Mouse (Mus musculus) midbrain, postnatal 0 days (tissue): Measurements from ENCODE around the gene Shroom4. TPM values are rescaled to one million over a fixed set of nuclear protein-coding genes. Genes with fewer than 3 reads are reported as not detected.

ENCODE experiments used
- ATAC-seq: fragments of 200-750 bp; cut with Nextera tagmentation; 2 replicates; pipeline ENCODE4 v1.8.0; 2017; ENCODE audit warnings: moderate number of reproducible peaks, mild to moderate bottlenecking, moderate TSS enrichment, moderate library complexity; ENCODE audit not compliant: low FRiP score
- DNase-seq: peaks from one replicate; pipeline ENCODE4 v3.0.0-alpha.2; 2015; ENCODE audit warnings: low spot score
- H3K27ac ChIP-seq: fragments of 300-500 bp; sonication (generic); 2 replicates; pipeline ENCODE4 v1.5.1; 2014; ENCODE audit warnings: low read depth, mild to moderate bottlenecking, low read length, mixed read lengths
- H3K27me3 ChIP-seq: fragments of 300-500 bp; sonication (generic); 2 replicates; pipeline ENCODE4 v1.6.1; 2014; ENCODE audit warnings: low read length, control low read depth, mixed read lengths; ENCODE audit not compliant: insufficient read depth
- H3K36me3 ChIP-seq: fragments of 300-500 bp; sonication (generic); 2 replicates; pipeline ENCODE4 v1.6.1; 2014; ENCODE audit warnings: low read length, control low read depth, mixed read lengths; ENCODE audit not compliant: insufficient read depth
- H3K4me1 ChIP-seq: fragments of 300-500 bp; sonication (generic); 2 replicates; pipeline ENCODE4 v1.6.1; 2014; ENCODE audit warnings: mild to moderate bottlenecking, control low read depth, antibody characterized with exemption, low read length, mixed read lengths; ENCODE audit not compliant: insufficient read depth
- H3K4me2 ChIP-seq: fragments of 300-500 bp; sonication (generic); 2 replicates; pipeline ENCODE4 v1.6.1; 2014; ENCODE audit warnings: low read depth, mild to moderate bottlenecking, low read length, mixed read lengths; ENCODE audit not compliant: poor library complexity, severe bottlenecking
- H3K4me3 ChIP-seq: fragments of 300-500 bp; sonication (generic); 2 replicates; pipeline ENCODE4 v1.5.1; 2014; ENCODE audit warnings: low read depth, mild to moderate bottlenecking, low read length, moderate library complexity
- H3K9ac ChIP-seq: fragments of 300-500 bp; sonication (generic); replicated peaks from 2 replicates; pipeline ENCODE4 v1.6.1; 2014; ENCODE audit warnings: mild to moderate bottlenecking, low read length, moderate library complexity, mixed read lengths; ENCODE audit not compliant: poor library complexity, severe bottlenecking
- H3K9me3 ChIP-seq: fragments of 300-500 bp; sonication (generic); 2 replicates; pipeline ENCODE4 v1.6.1; 2016; ENCODE audit warnings: low read length, control low read depth
- CTCF ChIP-seq: IDR thresholded peaks from 2 replicates; pipeline ENCODE4 v1.5.1; 2016; ENCODE audit warnings: antibody characterized with exemption, mild to moderate bottlenecking
- WGBS: fragments of 180-500 bp; shearing (Covaris S2); extraction: QIAGEN DNeasy Blood & Tissue Kit; methylation state at CpG from one replicate; pipeline ENCODE4 v1.1.7; 2014; 5-methylcytosine and 5-hydroxymethylcytosine counted together
- polyA plus RNA-seq: library from polyadenylated mRNA; unstranded; fragments of >200 nt; fragmentation: Nextera tagmentation; extraction: Ambion mirVana; gene quantifications from 2 replicates; pipeline ENCODE4 v1.2.1, GENCODE M21; 2015
- total RNA-seq: library from RNA; depleted of rRNA; stranded (reverse); fragments of >200 nt; gene quantifications from 2 replicates; pipeline ENCODE4 v1.2.3, GENCODE M21; 2014; rRNA removed

Shroom4 gene
- 7.0 and 8.4 TPM in 2 replicates for total RNA-seq
- polyA plus RNA-seq, result 0.42 and 0.68 TPM in 2 replicates

DNA sequence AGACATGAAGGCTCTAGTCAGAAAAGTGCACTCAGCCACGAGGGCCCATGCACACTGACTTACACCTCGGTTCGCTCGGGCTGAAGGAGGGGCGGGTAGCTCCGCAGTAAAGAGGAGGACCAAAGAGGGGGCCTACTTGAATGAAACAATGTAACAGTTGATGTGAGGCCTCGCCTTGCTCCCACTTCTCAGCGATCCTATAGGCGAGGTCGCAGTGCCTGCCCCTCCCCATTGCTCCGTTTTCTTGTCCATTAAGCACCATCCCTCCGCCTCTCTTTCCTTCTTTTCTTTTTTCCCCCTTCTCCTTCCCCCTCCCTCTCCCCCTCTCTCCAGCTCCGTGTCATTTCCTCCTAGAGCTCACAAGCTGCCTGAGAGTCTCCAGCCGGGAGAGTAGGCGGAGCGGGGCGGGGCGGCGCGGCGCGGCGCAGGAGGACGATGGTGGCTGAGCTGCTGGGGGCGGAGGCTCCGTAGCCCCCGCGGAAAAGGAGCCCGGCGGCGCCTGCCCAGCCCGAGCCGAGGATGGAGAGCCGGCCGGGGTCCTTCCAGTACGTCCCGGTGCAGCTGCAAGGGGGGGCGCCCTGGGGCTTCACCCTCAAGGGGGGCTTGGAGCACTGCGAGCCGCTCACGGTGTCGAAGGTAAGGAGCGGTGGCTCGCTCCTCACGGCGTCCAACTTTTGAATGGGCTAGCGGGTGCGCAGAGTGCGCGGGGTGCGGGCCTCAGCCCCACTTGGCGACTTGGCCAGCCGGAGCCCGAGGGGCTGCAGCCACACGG is at the start of gene Shroom4:
Gene Shroom4, plus strand, starts transcription at position 229 of the 772 bp plus-strand sequence.
- H3K4me1 ChIP-seq, result no peaks in the 10 kb centered on the region
- no peaks in the 10 kb centered on the region for H3K9me3 ChIP-seq
- DNase-seq (peak; percentile 72), ATAC-seq (peak; percentile 90)
- peak within 1 kb of the TSS; percentile 70 for H3K4me2 ChIP-seq
- peak within 1 kb of the TSS; percentile 50 for H3K9ac ChIP-seq
- WGBS, result 16% methylated on average over 47 of the region's 55 CpGs
- peak within 1 kb of the TSS; percentile 26; the same call in 1 of the 2 replicates for H3K27ac ChIP-seq
- no peaks in the 10 kb centered on the region for H3K36me3 ChIP-seq
- no peaks in the 10 kb centered on the region for H3K27me3 ChIP-seq
- peak within 1 kb of the TSS; percentile 61 for H3K4me3 ChIP-seq
- no peak for TF ChIP-seq CTCF

DNA sequence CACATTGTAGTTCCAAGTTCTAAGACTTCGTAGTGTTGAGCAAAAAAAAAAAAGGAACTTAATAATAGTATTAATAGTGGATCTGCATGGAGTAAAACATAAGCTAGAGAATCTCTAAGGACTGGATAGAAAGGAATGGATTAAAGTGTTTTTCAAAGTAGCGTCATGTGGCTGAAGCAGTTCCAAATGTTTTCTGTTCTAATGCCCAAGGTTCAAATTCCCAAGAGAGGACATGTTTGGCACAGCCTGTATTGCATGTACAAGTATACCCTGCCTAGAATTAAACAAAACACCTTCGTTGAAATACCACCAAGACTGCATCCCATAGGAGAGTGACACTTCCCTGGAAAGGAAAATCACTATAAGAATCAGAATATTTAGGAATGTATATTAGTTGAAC is 42.8 kb upstream of the Shroom4 start:
- no peak overlapping the region for H3K27ac ChIP-seq
- H3K27me3 ChIP-seq, result no peaks in the 10 kb centered on the region
- no peak overlapping the region for H3K4me2 ChIP-seq
- no peak for TF ChIP-seq CTCF
- H3K4me1 ChIP-seq, result no peaks in the 10 kb centered on the region
- no peak overlapping the region for H3K9ac ChIP-seq
- no peak for DNase-seq
- no peaks in the 10 kb centered on the region for H3K9me3 ChIP-seq
- ATAC-seq, result no peak
- H3K36me3 ChIP-seq, result no peaks in the 10 kb centered on the region
- no peak overlapping the region for H3K4me3 ChIP-seq
- WGBS, result 72% methylated on average over 3 of the region's 3 CpGs

DNA sequence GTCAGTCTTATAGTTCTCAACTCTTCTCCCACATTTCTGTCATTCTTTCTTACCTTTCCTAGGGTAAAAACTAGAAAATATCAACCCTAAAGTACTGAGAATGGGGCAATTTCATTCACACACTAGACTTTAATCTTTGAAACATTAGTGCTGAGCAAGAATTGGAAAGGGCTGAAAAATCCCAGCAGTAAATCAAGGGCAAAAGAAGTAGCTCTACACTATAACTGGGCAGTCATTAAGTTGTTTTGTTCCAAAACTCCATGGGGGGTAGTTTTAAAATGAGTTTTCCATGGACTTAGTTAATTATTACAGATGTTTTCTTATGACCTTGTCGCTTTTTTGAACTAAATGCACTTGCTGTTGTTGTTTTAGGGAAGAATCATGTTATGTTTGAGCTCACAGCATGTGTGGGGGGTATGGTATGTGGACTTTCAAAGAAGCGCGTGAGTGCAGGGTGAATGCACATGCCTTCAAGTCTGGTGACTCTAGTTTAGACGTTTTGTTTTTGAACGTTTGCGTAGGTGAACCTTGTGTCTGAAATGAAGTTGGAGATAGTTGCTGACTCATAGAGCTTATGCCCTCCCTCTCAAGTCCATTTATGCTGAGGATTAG is 42.0 kb upstream of the Shroom4 start:
- no peaks in the 10 kb centered on the region for H3K36me3 ChIP-seq
- TF ChIP-seq CTCF, result no peak
- WGBS, result 54% methylated on average over 6 of the region's 6 CpGs
- H3K9ac ChIP-seq, result no peak overlapping the region
- DNase-seq (no peak), ATAC-seq (no peak)
- H3K27ac ChIP-seq, result no peak overlapping the region
- H3K4me2 ChIP-seq, result no peak overlapping the region
- H3K4me3 ChIP-seq, result no peak overlapping the region
- H3K4me1 ChIP-seq, result no peaks in the 10 kb centered on the region
- no peaks in the 10 kb centered on the region for H3K27me3 ChIP-seq
- no peaks in the 10 kb centered on the region for H3K9me3 ChIP-seq

DNA sequence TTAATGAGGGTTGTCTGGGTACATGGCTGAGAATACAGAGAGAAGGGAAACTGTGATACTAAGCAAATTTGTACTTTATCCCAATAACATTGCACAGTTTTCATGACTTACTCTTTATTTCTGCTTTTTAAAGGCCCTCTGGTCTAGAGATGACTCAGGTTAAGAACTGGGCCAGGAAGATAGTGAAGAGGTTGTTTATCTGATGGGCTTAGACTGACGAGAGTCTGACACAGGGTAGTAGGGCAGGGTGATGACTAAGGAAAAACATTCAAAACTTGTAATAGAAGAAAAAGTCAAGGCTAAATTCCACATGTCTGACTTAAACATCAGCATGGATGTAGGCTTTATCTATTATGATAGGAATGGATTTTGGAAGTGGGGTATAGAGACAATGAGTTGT is 30.8 kb upstream of the Shroom4 start:
- Histone ChIP-seq H3K9ac (no peak overlapping the region), H3K36me3 (no peaks in the 10 kb centered on the region), H3K9me3 (no peaks in the 10 kb centered on the region), H3K4me3 (no peak overlapping the region), H3K27me3 (no peaks in the 10 kb centered on the region), H3K27ac (no peak overlapping the region), H3K4me2 (no peak overlapping the region), H3K4me1 (no peaks in the 10 kb centered on the region)
- TF ChIP-seq CTCF, result no peak
- WGBS, result 84% methylated on average over 1 of the region's 1 CpGs
- DNase-seq (no peak), ATAC-seq (no peak)

DNA sequence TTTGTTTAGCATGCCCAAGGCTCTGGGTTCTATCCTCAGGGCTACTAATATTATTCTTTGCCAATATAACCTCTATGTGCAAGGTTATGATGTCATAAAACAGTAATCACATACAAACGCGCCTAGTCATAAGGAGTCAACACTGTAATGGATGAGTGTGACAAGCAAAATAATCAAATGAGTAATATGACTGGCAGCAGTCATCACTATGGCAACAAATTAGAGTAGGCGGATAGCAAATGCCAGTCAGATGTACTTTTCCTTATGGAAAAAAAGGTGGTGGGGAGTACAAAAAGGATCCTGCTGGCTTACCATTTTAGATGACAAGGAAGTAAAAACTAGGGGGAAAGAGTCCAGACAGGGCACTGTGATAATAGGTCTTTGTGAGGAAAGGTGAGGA is 28.9 kb upstream of the Shroom4 start:
- Histone ChIP-seq H3K4me1 (no peaks in the 10 kb centered on the region), H3K4me2 (no peak overlapping the region), H3K4me3 (no peak overlapping the region), H3K9ac (no peak overlapping the region), H3K9me3 (no peaks in the 10 kb centered on the region), H3K36me3 (no peaks in the 10 kb centered on the region), H3K27me3 (no peaks in the 10 kb centered on the region), H3K27ac (no peak overlapping the region)
- 89% methylated on average over 3 of the region's 3 CpGs for WGBS
- no peak for DNase-seq
- ATAC-seq, result no peak
- TF ChIP-seq CTCF, result no peak

DNA sequence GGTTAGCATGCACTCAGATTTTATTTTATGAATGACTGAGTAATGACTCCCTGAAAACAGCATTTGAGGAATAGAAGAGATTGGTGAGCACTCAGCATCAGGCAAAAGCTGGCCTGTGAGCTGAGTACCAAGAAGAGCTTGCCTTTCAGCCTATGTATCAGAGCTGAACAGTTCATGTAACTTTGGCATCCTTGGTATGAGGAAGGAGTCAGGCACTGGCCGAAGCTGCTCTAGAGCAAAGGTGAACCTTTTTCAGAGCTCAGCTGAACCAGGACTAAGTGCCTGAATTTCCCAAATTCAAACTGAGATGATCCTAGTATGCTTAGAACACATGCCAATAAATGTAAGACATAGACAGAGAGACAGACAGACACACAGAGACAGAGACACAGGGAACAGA is 5.8 kb upstream of the Shroom4 start:
- no peak overlapping the region for H3K4me2 ChIP-seq
- H3K27ac ChIP-seq, result no peak overlapping the region
- H3K4me3 ChIP-seq, result no peak overlapping the region
- no peaks in the 10 kb centered on the region for H3K27me3 ChIP-seq
- no peaks in the 10 kb centered on the region for H3K4me1 ChIP-seq
- H3K36me3 ChIP-seq, result no peaks in the 10 kb centered on the region
- 84% methylated on average over 1 of the region's 1 CpGs for WGBS
- no peak for ATAC-seq
- no peaks in the 10 kb centered on the region for H3K9me3 ChIP-seq
- DNase-seq, result no peak
- no peak for TF ChIP-seq CTCF
- no peak overlapping the region for H3K9ac ChIP-seq
